Mouse (Mus musculus) heart, postnatal 0 days (tissue): ENCODE data around the gene Atg4d. TPM values are rescaled to one million over a fixed set of nuclear protein-coding genes. Genes with fewer than 3 reads are reported as not detected.
"Not testable (repeated sequence)": the region's sequence is repeated elsewhere in the genome, so short reads cannot be mapped to it uniquely, and the experiment has no call there.

Experiments
- ATAC-seq: fragments of 200-750 bp; cut with Nextera tagmentation; 2 replicates; pipeline ENCODE4 v1.8.0; 2017; ENCODE audit warnings: low read depth, moderate number of reproducible peaks, moderate library complexity; ENCODE audit not compliant: insufficient read depth
- DNase-seq: peaks from one replicate; pipeline ENCODE4 v3.0.0-alpha.2; 2016; ENCODE audit warnings: low spot score
- H3K27ac ChIP-seq: fragments of 300-500 bp; sonication (generic); 2 replicates; pipeline ENCODE4 v1.5.1; 2014; ENCODE audit warnings: low read depth, mild to moderate bottlenecking
- H3K27me3 ChIP-seq: fragments of 300-500 bp; sonication (generic); 2 replicates; pipeline ENCODE4 v1.6.1; 2014; ENCODE audit warnings: low read length, mixed read lengths; ENCODE audit not compliant: control insufficient read depth, insufficient read depth
- H3K36me3 ChIP-seq: fragments of 300-500 bp; sonication (generic); replicated peaks from 2 replicates; pipeline ENCODE4 v1.6.1; 2014; ENCODE audit warnings: low read length, mixed read lengths; ENCODE audit not compliant: control insufficient read depth, insufficient read depth
- H3K4me1 ChIP-seq: fragments of 300-500 bp; sonication (generic); 2 replicates; pipeline ENCODE4 v1.6.1; 2014; ENCODE audit warnings: antibody characterized with exemption; ENCODE audit not compliant: control insufficient read depth, insufficient read depth
- H3K4me2 ChIP-seq: fragments of 300-500 bp; sonication (generic); 2 replicates; pipeline ENCODE4 v1.6.1; 2014; ENCODE audit warnings: low read depth, mild to moderate bottlenecking, low read length, moderate library complexity
- H3K4me3 ChIP-seq: fragments of 300-500 bp; sonication (generic); 2 replicates; pipeline ENCODE4 v1.5.1; 2014; ENCODE audit warnings: low read depth, low read length
- H3K9ac ChIP-seq: fragments of 300-500 bp; sonication (generic); replicated peaks from 2 replicates; pipeline ENCODE4 v1.6.1; 2014; ENCODE audit warnings: low read depth, low read length, mixed read lengths
- H3K9me3 ChIP-seq: fragments of 300-500 bp; sonication (generic); replicated peaks from 2 replicates; pipeline ENCODE4 v1.6.1; 2016; ENCODE audit warnings: low read length; ENCODE audit not compliant: control insufficient read depth
- CTCF ChIP-seq: IDR thresholded peaks from 2 replicates; pipeline ENCODE4 v1.5.1; 2016; ENCODE audit warnings: antibody characterized with exemption, control low read depth, low read depth
- EP300 ChIP-seq: IDR thresholded peaks from 2 replicates; pipeline ENCODE4 v1.6.1; 2016; ENCODE audit warnings: antibody characterized with exemption, low read depth
- WGBS: fragments of 180-500 bp; shearing (Covaris S2); extraction: QIAGEN DNeasy Blood & Tissue Kit; methylation state at CpG from one replicate; pipeline ENCODE4 v1.1.7; 2014; 5-methylcytosine and 5-hydroxymethylcytosine counted together
- polyA plus RNA-seq: library from polyadenylated mRNA; unstranded; fragments of >200 nt; fragmentation: Nextera tagmentation; extraction: Ambion mirVana; gene quantifications from 2 replicates; pipeline ENCODE4 v1.2.1, GENCODE M21; 2015
- total RNA-seq: library from RNA; depleted of rRNA; stranded (reverse); fragments of >200 nt; gene quantifications from 2 replicates; pipeline ENCODE4 v1.2.3, GENCODE M21; 2014; ENCODE audit warnings: low replicate concordance

The Atg4d gene
- total and polyA plus RNA-seq, 2 experiments from 2014 or later: 56.1 to 67.4 TPM

GRCm38 (mm10) chr9:21250509-21250908 lies 14.6 kb upstream of the Atg4d start:
- peaks cover 58% of the 10 kb centered on the region for H3K27me3 ChIP-seq
- WGBS: 48% methylated on average over 2 of the region's 2 CpGs

GRCm38 (mm10) chr9:21251116-21251735 lies 13.9 kb upstream of the Atg4d start:
- no peak overlapping the region for H3K4me3 ChIP-seq
- no peak overlapping the region for H3K9ac ChIP-seq
- H3K4me2 ChIP-seq: no peak overlapping the region
- ATAC-seq (no peak), DNase-seq (no peak)
- no peak overlapping the region for H3K27ac ChIP-seq
- TF ChIP-seq CTCF: no peak
- TF ChIP-seq EP300: no peak
- 64% methylated on average over 13 of the region's 13 CpGs for WGBS
- H3K4me1 ChIP-seq: no peaks in the 10 kb centered on the region
- H3K9me3 ChIP-seq: no peaks in the 10 kb centered on the region
- no peaks in the 10 kb centered on the region for H3K36me3 ChIP-seq
- peaks cover 51% of the 10 kb centered on the region for H3K27me3 ChIP-seq

More at GRCm38 (mm10) chr9:21250509-21250908, 14.6 kb upstream of the Atg4d start:
- H3K4me1 ChIP-seq: no peaks in the 10 kb centered on the region
- no peak for ATAC-seq
- DNase-seq: no peak
- H3K9me3 ChIP-seq: no peaks in the 10 kb centered on the region
- no peak overlapping the region for H3K4me3 ChIP-seq
- no peaks in the 10 kb centered on the region for H3K36me3 ChIP-seq
- no peak overlapping the region for H3K9ac ChIP-seq
- no peak for TF ChIP-seq CTCF
- no peak overlapping the region for H3K4me2 ChIP-seq
- H3K27ac ChIP-seq: no peak overlapping the region

- ATAC-seq: no peak
- Histone ChIP-seq H3K27ac (no peak overlapping the region), H3K4me3 (no peak overlapping the region), H3K27me3 (peaks cover 21% of the 10 kb centered on the region), H3K9me3 (no peaks in the 10 kb centered on the region), H3K9ac (no peak overlapping the region), H3K4me1 (no peaks in the 10 kb centered on the region), H3K4me2 (no peak overlapping the region), H3K36me3 (no peaks in the 10 kb centered on the region)
- no peak for DNase-seq
- no peak for TF ChIP-seq CTCF
- no peak for TF ChIP-seq EP300
Measured at GRCm38 (mm10) chr9:21254690-21255089, 10.4 kb upstream of the Atg4d start.

GRCm38 (mm10) chr9:21256349-21256748 lies 8.7 kb upstream of the Atg4d start:
- not testable (repeated sequence) for H3K4me2 ChIP-seq, H3K9ac ChIP-seq, H3K9me3 ChIP-seq, DNase-seq, H3K4me1 ChIP-seq, H3K4me3 ChIP-seq, H3K27me3 ChIP-seq, H3K27ac ChIP-seq, H3K36me3 ChIP-seq, ATAC-seq
- 68% methylated on average over 4 of the region's 4 CpGs for WGBS

GRCm38 (mm10) chr9:21260491-21261040 lies 4.5 kb upstream of the Atg4d start:
- Histone ChIP-seq H3K36me3 (no peaks in the 10 kb centered on the region), H3K9ac (no peak overlapping the region), H3K9me3 (no peaks in the 10 kb centered on the region), H3K27ac (no peak overlapping the region), H3K4me1 (peaks cover 5% of the 10 kb centered on the region; the same call in 1 of the 2 replicates), H3K27me3 (no peaks in the 10 kb centered on the region), H3K4me3 (no peak overlapping the region), H3K4me2 (no peak overlapping the region)
- no peak for ATAC-seq
- DNase-seq: no peak
- 75% methylated on average over 6 of the region's 6 CpGs for WGBS
- TF ChIP-seq CTCF (no peak), EP300 (no peak)

GRCm38 (mm10) chr9:21261831-21262230 lies 3.3 kb upstream of the Atg4d start:
- ATAC-seq: no peak
- no peak overlapping the region for H3K9ac ChIP-seq
- no peak overlapping the region for H3K4me3 ChIP-seq
- no peaks in the 10 kb centered on the region for H3K27me3 ChIP-seq
- no peak overlapping the region for H3K4me2 ChIP-seq
- peaks cover 18% of the 10 kb centered on the region for H3K4me1 ChIP-seq
- H3K36me3 ChIP-seq: peaks cover 2% of the 10 kb centered on the region; the same call in 1 of the 2 replicates
- H3K9me3 ChIP-seq: no peaks in the 10 kb centered on the region
- H3K27ac ChIP-seq: no peak overlapping the region
- DNase-seq: no peak
- WGBS: 59% methylated on average over 2 of the region's 2 CpGs
- TF ChIP-seq CTCF: no peak
- no peak for TF ChIP-seq EP300
